Mouse (Mus musculus): ENCODE measurements around the gene Lingo1.

GRCm38 (mm10) chr9:56606082-56606740, 190.1 kb downstream of the Lingo1 start:
- TF ChIP-seq TAL1 (IDR thresholded peaks at IDR 0.05; ENCODE audit: low read length) (no peak), GATA1 (IDR thresholded peaks at IDR 0.05; ENCODE audit: low read length) (no peak)

All from erythroblast, embryonic 14.5 days (primary cell).